Mouse (Mus musculus): ENCODE results near the gene Cryba1. TPM values are rescaled to one million over a fixed set of nuclear protein-coding genes. Genes with fewer than 3 reads are reported as not detected.
"Not testable (repeated sequence)": the region's sequence is repeated elsewhere in the genome, so short reads cannot be mapped to it uniquely, and the experiment has no call there.

Gene Cryba1
- polyA plus RNA-seq, 1 experiment: not detected

DNA sequence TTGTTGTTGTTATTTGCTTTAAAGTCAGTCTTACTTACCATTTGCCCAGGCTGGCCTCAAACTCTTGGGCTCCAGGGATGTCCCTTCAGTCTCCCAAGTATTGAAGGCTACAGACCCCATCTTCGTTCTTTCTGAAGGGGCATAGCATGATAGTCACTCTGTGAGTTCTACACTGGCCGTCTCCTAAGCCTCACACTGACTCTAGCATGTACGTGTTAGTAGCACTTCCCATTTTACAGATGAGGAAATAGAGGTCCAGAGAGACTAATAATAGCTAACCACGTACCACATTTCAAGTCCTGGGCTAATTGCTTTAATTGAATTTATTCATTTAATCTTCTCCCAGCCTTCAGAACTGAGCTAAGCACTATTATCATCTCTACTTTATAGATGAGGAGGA is 34.9 kb upstream of the Cryba1 start:
- no peak overlapping the region for H3ac ChIP-seq (ENCODE audit: control insufficient read depth, insufficient read length)
- no peak overlapping the region for H3K4me2 ChIP-seq (ENCODE audit: low read depth)
- peaks cover 15% of the 10 kb centered on the region for H3K79me2 ChIP-seq (ENCODE audit: control insufficient read depth, insufficient read depth)
- H3K36me3 ChIP-seq (ENCODE audit: control insufficient read depth, insufficient read depth): no peaks in the 10 kb centered on the region
- H3K4me3 ChIP-seq: no peak overlapping the region
- TF ChIP-seq CEBPB (IDR thresholded peaks at IDR 0.05; ENCODE audit: insufficient read depth, poor library complexity, severe bottlenecking) (no peak), TCF12 (IDR thresholded peaks at IDR 0.05; ENCODE audit: insufficient read depth, poor library complexity, severe bottlenecking) (no peak), E2F4 (IDR thresholded peaks at IDR 0.05; ENCODE audit: insufficient read depth) (no peak), TCF3 (IDR thresholded peaks at IDR 0.05; ENCODE audit: insufficient read length, low read depth) (no peak), POLR2AphosphoS2 (IDR thresholded peaks at IDR 0.05; ENCODE audit: insufficient read length, low read depth) (no peak)
- no peaks in the 10 kb centered on the region for H3K27me3 ChIP-seq (ENCODE audit: control insufficient read depth, insufficient read depth, insufficient read length)

DNA sequence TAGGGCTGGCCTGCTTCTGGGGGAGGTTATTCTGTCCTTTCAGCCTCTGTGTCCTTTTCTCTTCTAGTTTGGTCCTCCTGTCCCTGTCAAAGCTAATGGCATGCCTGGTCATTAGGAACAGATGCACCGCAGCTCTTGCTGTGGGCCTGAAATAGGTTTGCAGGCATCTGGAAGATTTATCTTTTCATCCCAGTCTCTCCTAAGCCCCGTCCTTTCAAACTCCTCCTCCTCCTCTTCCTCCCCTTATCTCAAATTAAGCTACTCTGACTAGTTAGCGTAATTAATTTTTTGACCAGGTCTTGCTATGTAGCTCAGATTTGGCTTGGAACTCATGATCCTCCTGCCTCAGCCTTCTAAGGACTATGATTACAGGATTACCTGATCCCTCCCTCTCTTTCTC is 28.4 kb upstream of the Cryba1 start:
- Histone ChIP-seq H3K4me2 (ENCODE audit: low read depth) (no peak overlapping the region), H3K36me3 (ENCODE audit: control insufficient read depth, insufficient read depth) (no peaks in the 10 kb centered on the region), H3K27me3 (ENCODE audit: control insufficient read depth, insufficient read depth, insufficient read length) (peaks cover 5% of the 10 kb centered on the region), H3K79me2 (ENCODE audit: control insufficient read depth, insufficient read depth) (no peaks in the 10 kb centered on the region), H3ac (ENCODE audit: control insufficient read depth, insufficient read length) (no peak overlapping the region), H3K4me3 (no peak overlapping the region)
- no peak for TF ChIP-seq MYOD1 (IDR thresholded peaks at IDR 0.05; ENCODE audit: control insufficient read depth in 1 of 3, insufficient read length in 2 of 3, low read depth in 2 of 3)
- no peak for TF ChIP-seq SRF (IDR thresholded peaks at IDR 0.05; ENCODE audit: control insufficient read depth, insufficient read length, low read depth)
- no peak for TF ChIP-seq E2F4 (IDR thresholded peaks at IDR 0.05; ENCODE audit: insufficient read depth)
- no peak for TF ChIP-seq MYOG (IDR thresholded peaks at IDR 0.05; ENCODE audit: control insufficient read depth in 1 of 3, insufficient read depth in 1 of 3, insufficient read length in 2 of 3, low read depth in 2 of 3)
- no peak for TF ChIP-seq TCF12 (IDR thresholded peaks at IDR 0.05; ENCODE audit: insufficient read depth, poor library complexity, severe bottlenecking)
- no peak for TF ChIP-seq CEBPB (IDR thresholded peaks at IDR 0.05; ENCODE audit: insufficient read depth, poor library complexity, severe bottlenecking)
- no peak for TF ChIP-seq POLR2AphosphoS2 (IDR thresholded peaks at IDR 0.05; ENCODE audit: insufficient read length, low read depth)
- TF ChIP-seq TCF3 (IDR thresholded peaks at IDR 0.05; ENCODE audit: insufficient read length, low read depth): no peak
- TF ChIP-seq USF1 (IDR thresholded peaks at IDR 0.05; ENCODE audit: low read depth): no peak
- no peak for TF ChIP-seq REST (IDR thresholded peaks at IDR 0.05; ENCODE audit: insufficient read depth, insufficient read length)

DNA sequence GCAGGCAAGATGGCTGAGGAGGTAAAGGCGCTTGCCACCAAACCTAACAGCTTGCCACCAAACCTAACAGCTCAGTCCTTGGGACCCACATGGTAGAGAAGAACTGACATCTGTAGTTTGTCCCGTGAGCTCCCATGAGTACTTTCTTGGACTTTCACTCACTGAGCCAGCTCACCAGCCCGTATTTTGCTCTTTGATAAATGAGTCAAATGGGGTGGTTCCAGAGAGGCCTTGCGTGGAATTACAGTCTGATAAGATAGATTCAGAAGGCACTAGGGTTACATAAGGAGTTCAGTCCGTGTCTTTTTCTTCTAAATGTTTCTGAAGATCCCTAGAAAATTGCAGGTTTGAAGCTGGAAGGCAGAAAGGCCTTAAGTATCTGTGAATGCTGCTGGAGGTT is 27.4 kb upstream of the Cryba1 start:
- Histone ChIP-seq H3K4me2 (ENCODE audit: low read depth) (no peak overlapping the region), H3ac (ENCODE audit: control insufficient read depth, insufficient read length) (no peak overlapping the region), H3K27me3 (ENCODE audit: control insufficient read depth, insufficient read depth, insufficient read length) (peaks cover 5% of the 10 kb centered on the region), H3K79me2 (ENCODE audit: control insufficient read depth, insufficient read depth) (no peaks in the 10 kb centered on the region), H3K4me3 (no peak overlapping the region), H3K36me3 (ENCODE audit: control insufficient read depth, insufficient read depth) (no peaks in the 10 kb centered on the region)
- TF ChIP-seq SRF (IDR thresholded peaks at IDR 0.05; ENCODE audit: control insufficient read depth, insufficient read length, low read depth): no peak
- TF ChIP-seq MYOD1 (IDR thresholded peaks at IDR 0.05; ENCODE audit: control insufficient read depth in 1 of 3, insufficient read length in 2 of 3, low read depth in 2 of 3): no peak
- no peak for TF ChIP-seq POLR2AphosphoS2 (IDR thresholded peaks at IDR 0.05; ENCODE audit: insufficient read length, low read depth)
- TF ChIP-seq TCF3 (IDR thresholded peaks at IDR 0.05; ENCODE audit: insufficient read length, low read depth): no peak
- TF ChIP-seq CEBPB (IDR thresholded peaks at IDR 0.05; ENCODE audit: insufficient read depth, poor library complexity, severe bottlenecking): no peak
- TF ChIP-seq MAX (IDR thresholded peaks at IDR 0.05; ENCODE audit: low read depth): no peak
- TF ChIP-seq MYOG (IDR thresholded peaks at IDR 0.05; ENCODE audit: control insufficient read depth in 1 of 3, insufficient read depth in 1 of 3, insufficient read length in 2 of 3, low read depth in 2 of 3): no peak
- no peak for TF ChIP-seq USF1 (IDR thresholded peaks at IDR 0.05; ENCODE audit: low read depth)
- no peak for TF ChIP-seq TCF12 (IDR thresholded peaks at IDR 0.05; ENCODE audit: insufficient read depth, poor library complexity, severe bottlenecking)
- TF ChIP-seq E2F4 (IDR thresholded peaks at IDR 0.05; ENCODE audit: insufficient read depth): no peak

DNA sequence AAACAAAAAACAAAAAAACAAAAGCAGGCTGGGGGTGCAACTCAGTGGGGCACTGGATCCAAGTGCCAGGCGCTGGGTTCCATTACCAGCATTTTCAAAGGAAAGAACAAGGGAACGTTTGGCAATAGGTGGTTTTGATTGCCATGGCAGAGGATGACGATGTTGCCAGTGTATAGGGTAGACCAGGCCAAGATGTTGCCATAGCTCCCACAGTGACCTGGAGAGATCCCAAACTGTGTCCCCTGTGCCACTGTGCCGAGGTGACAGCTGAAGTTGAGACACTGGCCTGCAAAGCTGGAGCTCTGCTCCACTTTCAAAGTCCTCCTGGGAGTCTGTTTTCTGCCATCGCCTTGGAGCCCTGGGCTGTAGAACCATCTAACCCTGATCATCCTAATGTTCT is 23.9 kb upstream of the Cryba1 start:
- no peaks in the 10 kb centered on the region for H3K79me2 ChIP-seq (ENCODE audit: control insufficient read depth, insufficient read depth)
- no peak overlapping the region for H3K4me2 ChIP-seq (ENCODE audit: low read depth)
- no peak overlapping the region for H3K4me3 ChIP-seq
- H3K36me3 ChIP-seq (ENCODE audit: control insufficient read depth, insufficient read depth): no peaks in the 10 kb centered on the region
- no peak overlapping the region for H3ac ChIP-seq (ENCODE audit: control insufficient read depth, insufficient read length)
- TF ChIP-seq TCF12 (IDR thresholded peaks at IDR 0.05; ENCODE audit: insufficient read depth, poor library complexity, severe bottlenecking) (no peak), E2F4 (IDR thresholded peaks at IDR 0.05; ENCODE audit: insufficient read depth) (no peak), POLR2A (IDR thresholded peaks at IDR 0.05; ENCODE audit: insufficient read length, low read depth) (no peak), TCF3 (IDR thresholded peaks at IDR 0.05; ENCODE audit: insufficient read length, low read depth) (no peak), POLR2AphosphoS2 (IDR thresholded peaks at IDR 0.05; ENCODE audit: insufficient read length, low read depth) (no peak), MYOG (IDR thresholded peaks at IDR 0.05; ENCODE audit: control insufficient read depth in 1 of 3, insufficient read depth in 1 of 3, insufficient read length in 2 of 3, low read depth in 2 of 3) (no peak), SRF (IDR thresholded peaks at IDR 0.05; ENCODE audit: control insufficient read depth, insufficient read length, low read depth) (no peak)
- peaks cover 5% of the 10 kb centered on the region for H3K27me3 ChIP-seq (ENCODE audit: control insufficient read depth, insufficient read depth, insufficient read length)

DNA sequence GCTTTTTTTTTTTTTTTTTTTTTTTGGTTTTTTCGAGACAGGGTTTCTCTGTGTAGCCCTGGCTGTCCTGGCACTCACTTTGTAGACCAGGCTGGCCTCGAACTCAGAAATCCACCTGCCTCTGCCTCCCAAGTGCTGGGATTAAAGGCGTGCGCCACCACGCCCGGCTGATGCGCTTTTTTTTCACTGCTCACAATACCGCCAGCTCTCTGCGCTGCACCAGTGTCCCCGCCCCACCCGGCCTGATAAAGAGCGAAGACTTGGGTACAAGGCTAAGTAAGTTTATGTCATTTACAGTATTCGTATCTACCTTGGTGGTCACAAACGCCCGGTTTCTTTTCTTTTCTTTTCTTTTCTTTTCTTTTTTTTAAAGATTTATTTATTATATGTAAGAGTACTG is 22.0 kb upstream of the Cryba1 start:
- not testable (repeated sequence) for H3K36me3 ChIP-seq (ENCODE audit: control insufficient read depth, insufficient read depth); H3K27me3 ChIP-seq (ENCODE audit: control insufficient read depth, insufficient read depth, insufficient read length); H3K79me2 ChIP-seq (ENCODE audit: control insufficient read depth, insufficient read depth); H3ac ChIP-seq (ENCODE audit: control insufficient read depth, insufficient read length); H3K4me2 ChIP-seq (ENCODE audit: low read depth); H3K4me3 ChIP-seq
